Mouse (Mus musculus): Measurements from ENCODE around the gene Dhrs11.
A peak's percentile ranks its signal among the peaks of the same experiment; 100 is the strongest.

Gene Dhrs11

DNA sequence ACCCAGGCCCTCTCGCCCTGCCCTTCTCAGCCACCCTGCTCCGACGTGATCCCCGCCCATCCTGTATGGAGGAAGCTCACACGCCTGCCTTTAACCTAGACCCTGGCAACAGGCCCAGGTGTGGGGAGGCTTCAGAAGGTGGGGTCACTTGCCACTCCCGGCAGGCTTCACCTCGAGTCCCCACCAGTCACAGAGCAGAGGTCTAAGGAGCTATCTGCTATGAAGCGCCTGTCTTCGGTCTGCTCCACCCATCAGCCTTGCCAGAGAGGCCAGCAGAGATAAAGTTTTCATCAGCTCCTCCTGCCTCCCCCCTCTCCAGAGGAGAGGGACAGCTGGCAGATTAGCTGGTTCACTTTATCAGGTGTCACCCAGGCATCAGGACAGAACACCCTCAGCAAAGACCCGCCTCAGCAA lies 5.3 kb downstream of the Dhrs11 start:
- peak; percentile 91 for DNase-seq (ENCODE audit: low spot score)

GRCm38 (mm10) chr11:84822487-84822886 lies 6.3 kb downstream of the Dhrs11 start:
- peak; percentile 77 for DNase-seq (ENCODE audit: low spot score)

GRCm38 (mm10) chr11:84821131-84821770 lies 7.5 kb downstream of the Dhrs11 start:
- DNase-seq (ENCODE audit: low spot score), result no peak

DNA sequence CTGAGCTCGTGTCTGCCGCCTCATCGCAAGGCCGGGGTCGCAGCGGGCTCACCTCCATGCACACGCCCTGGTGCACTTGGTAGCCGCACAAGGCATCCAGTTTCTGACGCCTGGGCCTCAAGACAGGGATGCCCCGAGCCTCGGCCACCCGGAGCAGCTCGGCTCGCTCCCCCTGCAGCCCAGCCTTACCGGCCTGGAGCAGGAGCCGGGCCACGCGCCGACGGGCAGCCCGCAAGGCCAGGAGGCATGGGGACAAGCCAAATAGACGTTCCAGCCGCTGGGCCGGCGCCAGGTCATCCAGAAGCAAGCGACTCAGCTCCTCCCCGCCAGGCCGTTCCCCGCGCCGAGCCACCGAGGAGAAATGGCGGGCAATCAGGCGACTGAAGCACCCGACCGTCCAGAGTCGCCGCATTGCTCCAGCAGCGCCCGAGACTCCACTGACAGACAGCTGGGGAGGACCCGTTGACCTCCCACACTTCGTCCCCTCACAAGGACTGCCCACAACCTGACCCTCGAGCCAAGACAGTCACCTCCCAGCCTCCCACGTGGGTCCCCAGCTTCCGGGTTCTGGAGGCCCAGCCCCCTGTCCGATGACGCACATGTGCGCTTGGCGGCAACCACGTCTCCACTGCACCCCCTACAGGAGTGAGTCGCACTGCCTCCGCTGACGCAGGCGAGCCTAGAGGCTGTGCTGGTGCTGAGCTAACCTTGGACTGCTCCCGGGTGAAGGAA lies 9.7 kb downstream of the Dhrs11 start, which contains the start of gene Mrm1:
Gene Mrm1 (minus strand): TSS at position 555 of the 732 bp plus-strand sequence.
- DNase-seq (ENCODE audit: low spot score), result peak; percentile 95

GRCm38 (mm10) chr11:84818085-84818960 lies 10.5 kb downstream of the Dhrs11 start:
- peak; percentile 88 for DNase-seq (ENCODE audit: low spot score)

- no peak for DNase-seq (ENCODE audit: low spot score)
These were observed 11.4 kb downstream of the Dhrs11 start for GRCm38 (mm10) chr11:84817362-84817761.

DNA sequence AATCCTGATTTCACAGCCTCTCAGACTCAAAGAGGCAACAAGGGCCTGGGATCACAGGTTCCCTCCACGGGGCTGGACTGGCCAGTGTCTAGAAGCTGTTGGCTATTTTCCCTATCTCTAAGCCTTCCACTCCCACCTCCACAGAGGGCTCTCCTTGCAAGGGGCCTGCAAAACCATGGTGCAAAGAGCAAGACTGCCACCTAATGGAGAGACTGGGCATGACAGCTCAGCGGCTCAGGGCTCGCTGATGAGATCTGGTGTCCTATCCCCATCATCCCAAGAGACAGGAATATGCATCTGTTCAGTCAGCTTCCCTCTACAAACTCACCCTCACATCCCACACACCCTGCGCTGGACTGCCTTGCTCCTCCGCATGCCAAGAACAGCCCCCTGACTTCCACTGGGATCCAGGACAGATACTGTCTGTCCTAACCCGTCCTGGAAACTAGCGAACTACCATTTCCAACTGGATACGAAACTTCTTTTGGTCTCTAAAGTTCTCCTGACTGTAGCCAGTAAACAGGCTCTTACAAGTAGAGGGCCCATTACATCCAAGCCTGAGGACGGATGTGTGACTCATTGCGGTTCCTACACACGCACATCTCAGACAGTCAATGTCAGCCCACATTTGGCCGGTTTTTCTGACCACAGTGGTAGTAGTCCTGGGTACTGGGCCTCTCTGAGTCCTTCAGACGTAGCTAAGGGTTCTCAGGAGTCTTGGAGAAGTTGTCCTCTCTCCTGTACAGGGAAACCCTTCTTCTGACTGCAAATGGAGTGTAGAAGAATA lies 14.9 kb downstream of the Dhrs11 start:
- DNase-seq (ENCODE audit: low spot score), result no peak

GRCm38 (mm10) chr11:84804373-84804772 lies 24.4 kb downstream of the Dhrs11 start:
- no peak for DNase-seq (ENCODE audit: low spot score)

GRCm38 (mm10) chr11:84797627-84798353 lies 31.0 kb downstream of the Dhrs11 start:
- peak; percentile 76 for DNase-seq (ENCODE audit: low spot score)

GRCm38 (mm10) chr11:84797026-84797425 lies 31.8 kb downstream of the Dhrs11 start:
- no peak for DNase-seq (ENCODE audit: low spot score)

DNA sequence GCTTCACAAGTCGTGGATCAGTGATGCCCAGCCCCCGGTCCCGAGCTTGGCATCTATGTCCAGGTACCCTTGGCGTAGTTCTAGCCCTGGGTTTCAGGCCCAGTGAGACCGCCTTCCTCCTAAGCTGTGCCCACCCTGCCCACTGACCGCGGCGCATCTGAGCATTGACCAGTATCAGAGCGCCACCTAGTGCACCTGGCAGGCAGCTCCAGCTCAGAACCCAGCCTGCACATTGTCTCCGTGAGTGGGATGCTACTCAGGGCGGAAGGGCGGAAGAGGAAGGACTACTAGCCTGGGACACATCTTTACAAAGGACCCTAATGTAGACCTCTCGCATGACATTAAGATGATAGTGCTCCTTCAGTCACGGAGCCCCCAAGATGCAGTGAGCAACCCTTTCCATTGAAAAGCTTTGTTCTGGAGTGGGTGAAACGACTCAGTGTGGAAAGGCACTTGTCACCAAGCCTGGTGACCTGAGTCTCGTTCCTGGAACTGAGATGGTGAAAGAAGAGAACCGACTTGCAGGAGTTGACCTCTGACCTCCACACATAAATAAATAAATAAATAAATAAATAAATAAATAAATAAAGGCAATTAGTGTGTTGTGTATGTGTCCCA lies 34.2 kb downstream of the Dhrs11 start:
- no peak for DNase-seq (ENCODE audit: low spot score)

GRCm38 (mm10) chr11:84793545-84793944 lies 35.2 kb downstream of the Dhrs11 start:
- no peak for DNase-seq (ENCODE audit: low spot score)

DNA sequence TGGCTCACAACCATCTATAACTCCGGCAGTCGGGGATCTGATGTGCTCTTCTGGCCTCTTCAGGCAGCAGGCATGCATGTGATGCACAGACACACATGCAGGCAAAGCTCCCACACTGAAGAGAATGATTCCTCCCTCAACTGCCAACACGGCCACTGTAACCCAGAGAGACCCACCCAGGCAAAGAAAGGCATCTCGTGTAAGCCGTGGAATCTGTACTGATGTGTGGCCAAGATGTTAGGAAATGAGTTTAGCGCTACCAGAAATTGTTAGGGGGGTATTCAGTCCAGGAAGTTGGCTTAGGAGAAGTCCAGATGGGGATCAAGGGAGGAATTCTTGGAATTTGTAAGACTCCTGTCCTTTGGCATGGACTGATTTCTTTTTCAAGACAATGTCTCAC lies 38.4 kb downstream of the Dhrs11 start:
- no peak for DNase-seq (ENCODE audit: low spot score)

GRCm38 (mm10) chr11:84780143-84780870 lies 48.5 kb downstream of the Dhrs11 start:
- no peak for DNase-seq (ENCODE audit: low spot score)

DNA sequence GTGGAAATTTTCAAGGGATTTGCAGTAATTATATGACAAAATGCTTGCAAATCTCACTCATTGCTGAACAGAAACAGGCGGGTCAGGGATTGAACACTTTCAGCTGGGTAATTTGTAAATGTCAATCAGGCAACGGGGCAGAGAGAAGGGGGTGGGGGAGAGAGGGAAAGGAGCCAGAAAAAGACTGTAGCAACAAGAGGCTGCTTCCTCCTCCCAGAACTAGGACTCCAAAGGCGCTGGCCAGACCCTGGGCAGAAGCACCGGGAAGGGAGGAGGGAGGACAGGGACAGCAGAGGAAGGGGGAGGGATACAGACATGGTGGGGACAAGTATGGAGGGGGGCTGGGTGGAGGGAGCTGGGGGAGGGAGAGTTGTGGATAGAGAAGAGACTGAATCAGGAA lies 53.2 kb downstream of the Dhrs11 start:
- DNase-seq (ENCODE audit: low spot score), result no peak

GRCm38 (mm10) chr11:84774870-84775514 lies 53.8 kb downstream of the Dhrs11 start:
- no peak for DNase-seq (ENCODE audit: low spot score)
